Mouse (Mus musculus): Measurements from ENCODE around the gene Unc119.
A peak's percentile ranks its signal among the peaks of the same experiment; 100 is the strongest.

DNA sequence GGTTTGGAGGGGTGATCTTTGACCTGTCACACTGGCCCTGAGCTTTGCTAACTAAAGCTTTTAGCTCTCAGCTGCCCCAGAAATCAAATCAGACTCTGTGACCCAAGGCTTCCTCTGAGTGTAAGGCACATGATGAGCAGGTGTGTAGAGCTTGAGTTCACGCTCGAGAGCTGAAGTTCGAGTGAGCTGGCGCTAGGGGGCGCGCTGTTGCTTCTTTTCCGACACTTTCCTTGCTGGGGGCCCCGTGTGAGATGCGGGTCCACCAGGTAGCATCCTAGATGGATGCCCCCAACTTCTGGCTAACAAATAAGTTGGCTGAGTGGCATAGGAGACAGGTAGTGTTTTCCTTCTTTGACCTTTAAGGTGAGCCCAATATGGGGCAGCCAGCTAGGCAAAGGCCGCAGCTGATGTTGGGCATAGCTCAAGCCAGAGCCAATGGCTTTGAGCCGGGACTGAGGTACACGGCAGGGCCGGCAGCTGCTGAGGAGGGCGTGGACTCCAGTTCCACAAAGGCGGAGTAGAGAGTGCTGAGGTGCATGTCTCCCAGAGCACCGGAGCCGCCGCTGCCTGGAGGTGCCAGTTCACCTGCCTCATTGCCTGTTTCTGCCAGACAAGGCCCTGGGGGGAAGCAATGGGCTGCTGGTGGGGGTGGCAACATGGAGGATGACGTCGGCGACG, 15.2 kb downstream of the Unc119 start:
- peak; percentile 71 for TF ChIP-seq CTCF (conservative IDR thresholded peaks at IDR 0.05; ENCODE audit: insufficient read depth, insufficient read length, low read depth, low read length)
- no peak for TF ChIP-seq POLR2A (IDR thresholded peaks at IDR 0.05; ENCODE audit: low read depth, low read length)
